Mouse (Mus musculus) heart, adult 11 months (tissue): Measurements from ENCODE around the gene Dlgap1.

ENCODE experiments used
- DNase-seq: peaks from one replicate; pipeline ENCODE4 v3.0.0; 2022

The Dlgap1 gene

GRCm38 (mm10) chr17:70817862-70818451 lies 849.1 kb downstream of the Dlgap1 start:
- peak; percentile 86 for DNase-seq

- DNase-seq = peak; percentile 33
Observed at GRCm38 (mm10) chr17:70823083-70823482, 854.2 kb downstream of the Dlgap1 start.

GRCm38 (mm10) chr17:70826227-70826626 lies 857.4 kb downstream of the Dlgap1 start:
- DNase-seq = peak; percentile 59

DNA sequence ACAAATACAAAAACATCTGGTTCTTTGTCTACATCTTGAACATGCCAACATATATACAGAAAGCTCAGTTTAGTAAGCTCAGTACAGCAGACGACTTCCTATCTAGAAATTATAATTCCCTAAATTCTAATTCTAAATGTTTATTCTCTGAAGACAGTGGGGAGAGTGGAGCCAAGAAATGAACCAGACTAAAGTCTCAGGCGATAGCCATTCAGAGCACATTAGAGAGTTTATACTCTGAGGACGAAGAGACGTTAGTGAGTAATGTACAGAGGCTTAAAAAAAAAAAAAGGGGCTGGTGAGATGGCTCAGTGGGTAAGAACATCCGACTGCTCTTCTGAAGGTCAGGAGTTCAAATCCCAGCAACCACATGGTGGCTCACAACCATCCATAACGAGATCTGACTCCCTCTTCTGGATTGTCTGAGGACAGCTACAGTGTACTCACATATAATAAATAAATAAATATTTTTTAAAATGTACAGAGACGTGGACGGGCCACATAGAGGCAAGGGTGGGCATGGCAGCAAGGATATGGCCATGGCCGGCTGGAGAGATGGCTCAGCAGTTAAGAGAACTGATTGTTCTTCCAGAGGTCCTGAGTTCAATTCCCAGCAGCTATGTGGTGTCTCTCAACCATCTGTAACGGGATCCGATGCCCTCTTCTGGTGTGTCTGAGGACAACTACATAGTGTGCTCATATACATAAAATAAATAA lies 858.7 kb downstream of the Dlgap1 start:
- DNase-seq = peak; percentile 78

DNA sequence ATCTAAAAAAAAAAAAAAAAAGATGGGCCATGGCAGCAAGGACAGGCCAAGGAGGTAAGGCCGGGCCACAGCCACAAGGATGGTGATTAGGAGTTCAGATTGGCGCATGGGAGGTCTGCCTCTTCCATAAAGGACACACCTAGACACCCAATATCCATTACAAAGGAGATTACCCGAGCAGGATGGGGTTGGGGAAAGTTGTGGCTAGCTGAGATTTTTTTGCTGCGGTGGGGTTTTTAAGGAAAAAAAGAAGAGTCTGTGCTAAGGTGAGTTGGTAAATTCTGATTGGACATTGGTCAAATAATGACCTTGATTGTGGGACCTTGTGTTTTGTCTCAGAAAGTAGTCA lies 859.3 kb downstream of the Dlgap1 start:
- peak; percentile 59 for DNase-seq

GRCm38 (mm10) chr17:70828569-70828968 lies 859.7 kb downstream of the Dlgap1 start:
- DNase-seq = peak; percentile 39

- peak; percentile 93 for DNase-seq
Observed at GRCm38 (mm10) chr17:70829217-70829616, 860.3 kb downstream of the Dlgap1 start.

DNA sequence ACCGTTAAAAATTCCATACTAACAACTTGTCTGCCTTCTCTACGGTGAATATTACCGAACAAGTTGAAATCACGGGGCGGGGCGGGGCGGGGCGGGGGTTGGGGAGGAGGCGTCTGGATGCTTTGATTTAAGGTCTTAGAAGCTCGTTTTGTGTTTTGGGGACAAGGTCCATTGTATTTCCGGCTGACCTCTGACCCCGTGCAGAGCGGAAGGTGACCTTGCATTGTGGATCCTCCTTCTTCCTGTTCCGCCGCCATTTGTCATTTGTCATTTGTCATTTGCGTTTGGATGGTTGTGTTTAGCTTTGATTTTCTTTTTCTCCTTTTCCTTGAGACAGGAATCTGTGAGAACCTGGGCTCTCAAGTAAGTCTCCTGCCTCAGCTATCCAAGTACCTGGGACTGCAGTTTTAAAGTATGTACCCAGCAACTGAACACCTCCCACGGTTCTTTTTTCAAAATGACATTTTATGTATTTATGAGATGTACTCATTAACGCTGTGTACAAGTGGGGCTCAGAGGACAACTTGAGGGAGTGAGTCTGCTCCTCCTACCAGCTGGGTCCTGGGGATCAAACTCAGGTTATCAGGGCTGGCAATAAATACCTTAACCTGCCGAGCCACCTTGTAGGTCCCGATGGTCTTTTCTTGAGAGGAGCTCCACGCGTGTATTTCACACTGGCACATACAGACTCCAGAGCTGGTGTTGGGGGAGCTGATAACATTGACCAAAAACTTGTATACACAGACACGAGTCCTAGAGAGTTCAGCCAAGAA lies 861.3 kb downstream of the Dlgap1 start:
- peak; percentile 82 for DNase-seq

DNA sequence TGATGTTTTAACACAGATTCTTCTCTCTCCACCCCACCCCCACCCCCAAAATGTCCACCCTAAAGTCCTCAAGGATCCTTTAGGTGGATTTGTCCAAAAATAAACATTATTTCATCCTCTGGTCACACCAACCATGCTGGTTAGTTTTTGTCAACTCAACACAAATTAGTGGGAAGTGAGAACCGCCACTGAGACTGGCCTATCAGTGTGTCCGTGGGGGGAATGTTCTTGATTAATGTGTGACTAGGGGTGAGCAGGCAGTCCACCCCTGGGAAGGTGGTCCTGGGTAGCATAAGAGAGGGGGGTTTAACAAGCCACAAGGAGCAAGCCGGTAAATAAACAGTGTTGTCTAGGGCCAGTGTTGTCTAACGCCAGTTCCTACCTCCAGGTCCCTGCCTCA lies 862.7 kb downstream of the Dlgap1 start:
- peak; percentile 91 for DNase-seq

DNA sequence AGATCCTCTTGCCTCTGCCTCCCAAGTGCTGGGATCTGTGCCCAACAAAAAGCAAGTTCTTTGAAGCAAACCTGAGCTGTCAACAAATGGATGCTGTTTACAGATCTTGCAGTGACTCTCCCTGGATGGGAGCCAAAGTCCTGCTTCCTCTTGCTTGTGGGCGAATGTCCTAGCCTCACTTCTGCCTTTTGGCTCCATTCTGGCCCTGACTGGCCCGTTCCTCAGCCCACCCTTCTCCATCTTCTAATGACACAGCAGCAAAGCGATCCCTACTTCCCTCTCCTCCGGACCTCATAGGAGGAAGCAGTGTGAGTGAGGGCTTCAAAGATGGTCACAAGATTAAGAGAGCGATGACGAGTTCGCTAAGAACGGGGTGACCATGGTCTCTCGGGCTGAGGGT lies 863.7 kb downstream of the Dlgap1 start:
- peak; percentile 98 for DNase-seq

DNA sequence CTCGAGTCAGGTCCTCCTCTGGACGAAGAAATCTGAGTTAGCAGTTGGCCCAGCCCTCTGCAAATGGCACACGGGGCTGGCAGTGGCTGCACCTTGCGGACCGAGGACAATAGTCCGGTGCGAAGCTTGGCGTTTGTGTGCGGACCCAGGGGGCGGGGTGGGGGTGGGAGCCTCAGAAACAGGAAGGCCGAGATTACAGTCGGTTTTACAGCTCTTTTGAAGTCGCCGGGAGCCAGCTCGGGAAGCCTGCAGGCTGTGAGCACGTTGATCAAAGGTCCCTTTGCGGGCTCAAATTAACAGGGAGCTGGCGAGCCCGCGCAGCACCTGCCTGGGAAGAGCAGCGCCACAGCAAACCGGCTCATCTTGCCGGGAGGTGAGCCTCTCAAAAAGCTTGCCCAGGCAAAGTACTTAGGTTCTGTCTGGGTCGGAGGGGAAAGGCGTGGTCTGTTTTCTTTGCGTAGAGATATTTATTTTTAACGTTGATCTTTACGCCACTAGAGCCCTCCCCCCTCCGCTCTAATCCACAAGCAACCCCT lies 865.6 kb downstream of the Dlgap1 start:
- DNase-seq = peak; percentile 94

GRCm38 (mm10) chr17:70835071-70835790 lies 866.4 kb downstream of the Dlgap1 start:
- peak; percentile 72 for DNase-seq

GRCm38 (mm10) chr17:70836820-70837219 lies 867.9 kb downstream of the Dlgap1 start:
- DNase-seq = peak; percentile 80

DNA sequence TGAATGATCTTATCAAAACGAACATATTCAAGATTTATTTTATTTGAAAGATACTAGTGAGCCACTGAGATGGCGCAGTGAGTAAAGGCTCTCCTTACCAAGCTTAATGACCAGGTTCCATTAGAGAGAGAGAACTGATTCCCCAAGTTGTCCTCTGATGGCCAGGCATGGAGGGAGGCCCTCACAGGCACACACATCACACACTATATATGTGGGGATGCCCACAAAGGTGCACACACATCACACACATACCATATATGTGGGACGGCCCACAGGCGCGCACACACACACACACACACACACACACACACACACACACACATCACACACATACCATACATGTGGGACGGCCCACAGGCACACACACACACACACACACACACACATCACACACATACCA lies 868.6 kb downstream of the Dlgap1 start:
- peak; percentile 71 for DNase-seq

DNA sequence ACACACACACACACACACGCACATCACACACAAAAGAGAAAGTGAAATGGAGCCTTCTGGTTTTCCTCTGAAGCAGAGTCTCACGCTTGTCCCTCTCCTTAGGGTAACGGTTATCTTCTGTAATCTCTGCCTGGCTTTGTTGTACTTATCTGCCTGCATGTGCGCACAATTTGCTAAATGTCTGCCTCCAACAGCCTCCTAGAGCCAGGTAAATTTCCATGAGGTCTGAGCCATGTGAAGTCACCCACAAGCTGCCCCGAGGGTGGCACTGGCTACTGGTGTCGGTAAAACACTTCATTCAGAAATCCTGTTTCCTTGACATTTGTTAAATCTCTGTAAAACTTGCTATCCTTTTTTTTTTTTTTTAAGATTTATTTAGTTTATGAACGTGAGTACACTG lies 869.2 kb downstream of the Dlgap1 start:
- DNase-seq = peak; percentile 66

- DNase-seq = peak; percentile 36
Observed at GRCm38 (mm10) chr17:70838533-70838932, 869.7 kb downstream of the Dlgap1 start.

GRCm38 (mm10) chr17:70843252-70843651 lies 874.4 kb downstream of the Dlgap1 start:
- peak; percentile 77 for DNase-seq

- DNase-seq = no peak
Observed at GRCm38 (mm10) chr17:70844971-70845370, 876.1 kb downstream of the Dlgap1 start.

DNA sequence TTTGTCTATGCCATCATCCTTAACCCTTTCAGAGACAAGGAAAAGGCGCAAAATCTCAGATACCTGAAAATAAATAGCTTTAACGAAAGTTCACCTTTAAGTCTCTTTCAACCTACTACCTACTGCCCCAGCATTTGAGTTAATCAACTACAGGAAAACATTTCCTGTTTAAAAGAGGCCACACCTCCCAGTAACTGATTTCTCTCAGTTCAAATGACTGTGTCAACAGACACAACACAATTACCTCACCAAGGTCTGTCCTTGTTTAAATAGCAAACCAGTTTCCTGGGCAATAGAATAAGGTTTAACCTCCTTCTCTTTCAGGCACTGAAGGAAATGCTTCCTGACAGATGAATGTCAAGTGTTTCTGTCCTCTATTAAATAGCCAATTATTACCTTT lies 876.7 kb downstream of the Dlgap1 start:
- DNase-seq = no peak

DNA sequence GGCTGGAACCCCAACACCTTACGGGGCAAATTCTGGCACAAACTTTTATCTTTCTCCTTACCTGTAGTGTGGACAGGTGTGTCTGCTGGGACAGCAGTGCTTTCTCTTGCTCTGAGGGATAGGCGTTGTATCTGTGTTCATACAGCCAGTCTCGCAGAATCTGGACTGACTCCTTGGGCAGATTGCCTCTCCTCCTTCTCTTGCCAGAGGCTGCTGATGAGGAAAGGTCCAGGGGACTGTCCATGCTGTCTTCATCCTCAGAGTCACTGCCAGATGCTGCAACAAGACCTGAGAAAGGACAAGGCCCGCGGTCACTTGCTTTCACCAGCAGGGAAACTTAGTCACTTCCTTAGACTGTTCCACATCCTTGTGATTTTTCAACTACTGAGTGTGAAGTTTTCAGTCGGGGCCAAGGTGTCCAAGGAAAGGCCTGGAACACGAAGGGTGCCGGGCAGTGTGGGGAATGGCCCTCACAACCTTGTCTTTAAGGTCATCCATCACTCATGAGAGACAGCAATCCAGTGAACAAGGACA lies 877.3 kb downstream of the Dlgap1 start:
- peak; percentile 91 for DNase-seq

DNA sequence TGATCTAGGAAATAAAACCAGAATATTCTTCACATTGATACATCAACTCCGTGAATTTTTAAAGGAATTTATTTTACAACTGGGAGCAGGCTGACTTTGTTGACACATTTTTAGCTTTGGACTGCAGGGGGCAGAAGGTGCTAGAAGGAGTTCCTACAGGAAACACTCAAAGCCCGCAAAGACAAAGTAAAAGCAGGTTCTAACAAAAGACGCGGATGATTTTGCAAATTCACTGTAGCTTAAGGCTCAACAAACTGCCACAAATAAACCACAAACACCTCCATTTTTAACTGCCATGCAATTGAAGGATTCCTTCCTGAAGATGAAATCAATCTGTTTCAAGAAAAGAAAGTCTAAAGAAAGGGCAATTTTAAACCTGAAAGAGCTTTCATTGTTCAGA lies 878.2 kb downstream of the Dlgap1 start:
- DNase-seq = no peak

- DNase-seq = no peak
Observed at GRCm38 (mm10) chr17:70847751-70848510, 879.1 kb downstream of the Dlgap1 start.
